Mouse (Mus musculus): ENCODE measurements at regions not wholly inside any gene's neighbourhood (a gene's known extent, or its start where the extent isn't known, plus 50 kb on each side); places are given as distances from the start of the nearest gene placed in this dataset. TPM values are rescaled to one million over a fixed set of nuclear protein-coding genes. Genes with fewer than 3 reads are reported as not detected.

DNA sequence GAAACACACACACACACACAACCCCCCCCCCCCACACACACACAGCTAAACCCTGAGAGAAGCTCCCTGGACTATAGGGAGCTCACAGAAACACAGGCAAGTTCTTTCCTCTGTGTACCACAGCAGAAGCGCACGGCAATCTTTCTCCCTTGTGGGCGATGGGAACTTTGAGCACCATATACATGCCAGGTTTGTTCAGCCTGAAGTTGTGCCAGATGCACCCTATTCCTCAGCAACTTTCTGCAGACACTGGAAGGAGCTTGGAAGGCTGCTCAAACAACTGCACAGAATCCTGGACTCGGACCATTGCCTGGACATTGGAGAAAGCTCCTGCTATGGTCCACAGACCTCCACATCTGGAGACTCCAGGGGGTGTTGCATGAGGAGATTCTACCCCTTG lies 74.3 kb upstream of the Zcchc13 start:
- 54% methylated on average over 4 of the region's 4 CpGs for WGBS
- 0 out of 2 replicates have a peak, but pooled peaks have one; percentile 2 for ATAC-seq (ENCODE audit: low read depth)
- Histone ChIP-seq H3K4me2 (ENCODE audit: low read depth, low read length) (no peak overlapping the region), H3K4me1 (ENCODE audit: control insufficient read depth, insufficient read depth, low read length) (0 out of 2 replicates have a peak, but pooled peaks cover 4% of the 10 kb centered on the region), H3K4me3 (ENCODE audit: low read depth, low read length) (no peak overlapping the region), H3K27ac (replicated peaks; ENCODE audit: low read depth, low read length) (no peak overlapping the region), H3K9me3 (ENCODE audit: control insufficient read depth, low read length) (no peaks in the 10 kb centered on the region), H3K9ac (ENCODE audit: low read depth, low read length) (no peak overlapping the region), H3K27me3 (replicated peaks; ENCODE audit: control insufficient read depth, insufficient read depth, low read length) (no peaks in the 10 kb centered on the region), H3K36me3 (ENCODE audit: control insufficient read depth, insufficient read depth, low read length) (no peaks in the 10 kb centered on the region)
- DNase-seq (ENCODE audit: low spot score) = no peak

DNA sequence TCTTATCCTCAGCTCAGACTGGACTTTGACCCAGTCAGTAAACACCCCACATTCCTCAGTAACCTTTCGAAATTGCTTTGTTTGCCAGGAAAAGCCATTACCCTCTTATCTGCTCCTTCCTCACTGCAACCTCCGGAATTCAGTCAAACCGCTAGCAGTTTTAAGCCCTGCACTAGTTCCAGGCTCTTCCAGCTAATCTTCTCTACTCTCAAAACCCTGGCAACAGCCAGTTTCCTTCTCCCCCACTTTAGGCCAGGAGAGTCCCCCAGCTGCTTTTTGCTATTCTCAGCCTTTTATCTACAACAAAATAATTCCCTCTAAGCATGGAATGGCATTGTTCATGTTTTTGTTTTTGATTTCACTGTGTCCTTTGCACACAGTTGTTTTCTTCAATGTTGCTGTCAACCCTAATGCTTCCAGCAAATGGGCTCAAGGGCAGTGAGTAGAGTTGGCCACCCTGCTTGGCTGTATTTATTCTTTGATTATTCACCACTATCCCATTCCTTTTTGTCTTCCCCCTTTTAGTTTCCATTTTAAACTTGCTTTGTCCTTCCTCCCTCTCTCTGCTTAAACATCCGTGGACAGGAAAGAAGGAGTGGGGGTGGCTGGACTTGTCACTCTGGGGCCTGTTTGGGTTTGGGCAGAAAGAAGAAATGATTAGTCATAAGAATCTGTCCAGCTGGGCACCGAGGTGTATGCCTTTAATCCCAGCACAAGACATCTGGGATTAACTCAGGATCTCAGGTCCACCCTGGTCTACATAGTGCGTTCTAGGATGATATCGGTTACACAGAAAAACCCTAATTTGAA lies 73.5 kb upstream of the Zcchc13 start:
- Histone ChIP-seq H3K4me3 (ENCODE audit: low read depth, low read length) (no peak overlapping the region), H3K36me3 (ENCODE audit: control insufficient read depth, insufficient read depth, low read length) (no peaks in the 10 kb centered on the region), H3K27ac (replicated peaks; ENCODE audit: low read depth, low read length) (peak overlapping the region; percentile 44; the same call in 1 of the 2 replicates), H3K9ac (ENCODE audit: low read depth, low read length) (no peak overlapping the region), H3K4me2 (ENCODE audit: low read depth, low read length) (no peak overlapping the region; the same call in 1 of the 2 replicates), H3K9me3 (ENCODE audit: control insufficient read depth, low read length) (no peaks in the 10 kb centered on the region), H3K27me3 (replicated peaks; ENCODE audit: control insufficient read depth, insufficient read depth, low read length) (no peaks in the 10 kb centered on the region), H3K4me1 (ENCODE audit: control insufficient read depth, insufficient read depth, low read length) (no peaks in the 10 kb centered on the region)
- DNase-seq (ENCODE audit: low spot score) = peak; percentile 13
- ATAC-seq (ENCODE audit: low read depth) = no peak
- 46% methylated on average over 7 of the region's 7 CpGs for WGBS

DNA sequence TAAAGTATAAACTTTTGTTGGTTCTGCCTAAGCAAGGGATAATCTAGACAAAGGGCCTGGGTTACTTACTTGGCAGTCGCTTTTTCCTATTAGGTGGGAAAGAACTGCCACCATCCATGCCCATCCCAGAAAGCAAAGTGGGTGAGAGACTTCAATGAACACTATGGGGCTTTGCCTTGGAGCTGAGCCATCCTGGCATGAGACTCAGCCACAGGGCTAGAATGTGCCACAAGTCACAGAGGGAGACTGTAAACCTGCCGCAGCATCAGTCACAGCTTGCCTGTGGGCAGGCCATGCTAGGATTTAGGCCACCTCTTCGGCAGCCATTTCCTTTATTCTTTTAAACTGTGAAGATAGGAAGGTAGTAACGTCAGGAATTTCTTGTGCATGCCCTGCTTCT lies 72.9 kb upstream of the Zcchc13 start:
- ATAC-seq (ENCODE audit: low read depth) (no peak), DNase-seq (ENCODE audit: low spot score) (no peak)
- no peak overlapping the region for H3K9ac ChIP-seq (ENCODE audit: low read depth, low read length)
- WGBS = 84% methylated on average over 4 of the region's 4 CpGs
- no peaks in the 10 kb centered on the region for H3K27me3 ChIP-seq (replicated peaks; ENCODE audit: control insufficient read depth, insufficient read depth, low read length)
- 0 out of 2 replicates have a peak overlapping the region, but pooled peaks have one; percentile 28 for H3K27ac ChIP-seq (replicated peaks; ENCODE audit: low read depth, low read length)
- no peaks in the 10 kb centered on the region for H3K4me1 ChIP-seq (ENCODE audit: control insufficient read depth, insufficient read depth, low read length)
- H3K4me3 ChIP-seq (ENCODE audit: low read depth, low read length) = no peak overlapping the region
- H3K9me3 ChIP-seq (ENCODE audit: control insufficient read depth, low read length) = 0 out of 2 replicates have a peak, but pooled peaks cover 4% of the 10 kb centered on the region
- H3K4me2 ChIP-seq (ENCODE audit: low read depth, low read length) = no peak overlapping the region
- H3K36me3 ChIP-seq (ENCODE audit: control insufficient read depth, insufficient read depth, low read length) = no peaks in the 10 kb centered on the region

GRCm38 (mm10) chrX:103563531-103564246 lies 66.7 kb upstream of the Zcchc13 start:
- 54% methylated on average over 8 of the region's 8 CpGs for WGBS
- Histone ChIP-seq H3K27ac (replicated peaks; ENCODE audit: low read depth, low read length) (no peak overlapping the region; the same call in none of the 2 replicates), H3K27me3 (replicated peaks; ENCODE audit: control insufficient read depth, insufficient read depth, low read length) (no peaks in the 10 kb centered on the region), H3K4me1 (ENCODE audit: control insufficient read depth, insufficient read depth, low read length) (peaks cover 7% of the 10 kb centered on the region), H3K4me2 (ENCODE audit: low read depth, low read length) (no peak overlapping the region), H3K36me3 (ENCODE audit: control insufficient read depth, insufficient read depth, low read length) (no peaks in the 10 kb centered on the region), H3K9me3 (ENCODE audit: control insufficient read depth, low read length) (0 out of 2 replicates have a peak, but pooled peaks cover 4% of the 10 kb centered on the region), H3K9ac (ENCODE audit: low read depth, low read length) (no peak overlapping the region), H3K4me3 (ENCODE audit: low read depth, low read length) (no peak overlapping the region)
- DNase-seq (ENCODE audit: low spot score) = peak; percentile 91
- ATAC-seq (ENCODE audit: low read depth) = peak; percentile 95

DNA sequence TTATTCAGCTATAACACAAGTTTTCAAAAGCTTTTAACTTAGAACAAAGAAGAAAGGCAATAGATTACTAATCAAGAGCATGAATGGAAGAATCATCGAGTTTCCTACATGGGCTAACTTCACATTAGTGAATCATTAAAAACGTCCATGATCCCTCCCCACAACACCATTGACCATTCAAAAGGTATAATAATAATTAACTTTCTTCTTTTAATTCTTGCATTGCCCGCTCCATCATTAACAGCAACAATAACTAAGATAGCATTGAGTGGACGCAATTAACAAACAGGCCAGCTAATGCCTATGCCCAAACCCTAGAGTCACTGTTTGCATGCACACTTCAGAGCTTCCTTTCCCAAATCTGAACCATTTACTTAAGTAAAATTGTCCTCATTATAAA lies 57.0 kb upstream of the Zcchc13 start:
- DNase-seq (ENCODE audit: low spot score) (no peak), ATAC-seq (ENCODE audit: low read depth) (no peak)
- Histone ChIP-seq H3K9ac (ENCODE audit: low read depth, low read length) (no peak overlapping the region), H3K27me3 (replicated peaks; ENCODE audit: control insufficient read depth, insufficient read depth, low read length) (no peaks in the 10 kb centered on the region), H3K4me2 (ENCODE audit: low read depth, low read length) (no peak overlapping the region), H3K4me1 (ENCODE audit: control insufficient read depth, insufficient read depth, low read length) (no peaks in the 10 kb centered on the region), H3K36me3 (ENCODE audit: control insufficient read depth, insufficient read depth, low read length) (peaks cover 12% of the 10 kb centered on the region; the same call in 1 of the 2 replicates), H3K27ac (replicated peaks; ENCODE audit: low read depth, low read length) (no peak overlapping the region), H3K9me3 (ENCODE audit: control insufficient read depth, low read length) (no peaks in the 10 kb centered on the region), H3K4me3 (ENCODE audit: low read depth, low read length) (no peak overlapping the region)
- 94% methylated on average over 4 of the region's 4 CpGs for WGBS

GRCm38 (mm10) chrX:103579484-103579883 lies 50.9 kb upstream of the Zcchc13 start:
- Histone ChIP-seq H3K4me1 (ENCODE audit: control insufficient read depth, insufficient read depth, low read length) (no peaks in the 10 kb centered on the region), H3K36me3 (ENCODE audit: control insufficient read depth, insufficient read depth, low read length) (0 out of 2 replicates have a peak, but pooled peaks cover 13% of the 10 kb centered on the region), H3K27ac (replicated peaks; ENCODE audit: low read depth, low read length) (no peak overlapping the region), H3K9me3 (ENCODE audit: control insufficient read depth, low read length) (no peaks in the 10 kb centered on the region), H3K27me3 (replicated peaks; ENCODE audit: control insufficient read depth, insufficient read depth, low read length) (no peaks in the 10 kb centered on the region), H3K4me3 (ENCODE audit: low read depth, low read length) (no peak overlapping the region), H3K4me2 (ENCODE audit: low read depth, low read length) (no peak overlapping the region), H3K9ac (ENCODE audit: low read depth, low read length) (no peak overlapping the region)
- DNase-seq (ENCODE audit: low spot score) = no peak
- ATAC-seq (ENCODE audit: low read depth) = no peak
- WGBS = 89% methylated on average over 5 of the region's 5 CpGs

MicroRNA genes in the stretch of these regions (microRNA counts, 519-probe panel; counts per million panel counts)
- microRNA mmu-miR-374 (3,147 counts per million, percentile 74 among the panel's probes with 10 or more counts), microRNA mmu-miR-421 (2,640 counts per million, percentile 55 among the panel's probes with 10 or more counts)

Small RNA genes in the stretch of these regions (microRNA-seq; reads per million reads assigned to microRNA genes)
- not detected for gene Mir374b (ENCODE audit: borderline number of aligned reads)
- gene Mir374c (ENCODE audit: borderline number of aligned reads) = not detected
- gene Mir421 (ENCODE audit: borderline number of aligned reads) = 253 reads per million, percentile 62 among the genes with 10 or more reads in this experiment
